Mouse (Mus musculus) liver, embryonic 16.5 days (tissue): ENCODE measurements around the gene Erich3. TPM values are rescaled to one million over a fixed set of nuclear protein-coding genes. Genes with fewer than 3 reads are reported as not detected.

Experiments used
- polyA plus RNA-seq: library from polyadenylated mRNA; unstranded; fragments of >200 nt; fragmentation: Nextera tagmentation; extraction: Ambion mirVana; gene quantifications from 2 replicates; pipeline ENCODE4 v1.2.1, GENCODE M21; 2015

The Erich3 gene
- polyA plus RNA-seq, 1 experiment from 2014 or later = not detected

Other genes with a start within 250 kb of the Erich3 start
- gene Cryz, start 67.1 kb upstream of the Erich3 start, polyA plus RNA-seq = 19.6 and 20.5 TPM in 2 replicates
- gene Tyw3, start 66.8 kb upstream of the Erich3 start, polyA plus RNA-seq = 2.3 and 3.6 TPM in 2 replicates